Mouse (Mus musculus) intestine, embryonic 15.5 days (tissue): ENCODE measurements at regions not wholly inside any gene's neighbourhood (a gene's known extent, or its start where the extent isn't known, plus 50 kb on each side); places are given as distances from the start of the nearest gene placed in this dataset.
"Not testable (repeated sequence)": the region's sequence is repeated elsewhere in the genome, so short reads cannot be mapped to it uniquely, and the experiment has no call there.

Source experiments
- ATAC-seq: fragments of 200-750 bp; cut with Nextera tagmentation; 2 replicates; pipeline ENCODE4 v1.8.0; 2017; ENCODE audit warnings: moderate TSS enrichment, moderate library complexity
- H3K27ac ChIP-seq: fragments of 300-500 bp; sonication (generic); 2 replicates; pipeline ENCODE4 v1.5.1; 2015; ENCODE audit warnings: mild to moderate bottlenecking, inconsistent platforms
- H3K27me3 ChIP-seq: fragments of 300-500 bp; sonication (generic); replicated peaks from 2 replicates; pipeline ENCODE4 v1.6.1; 2015; ENCODE audit warnings: inconsistent platforms
- H3K36me3 ChIP-seq: fragments of 300-500 bp; sonication (generic); 2 replicates; pipeline ENCODE4 v1.6.1; 2015; ENCODE audit warnings: inconsistent platforms
- H3K4me1 ChIP-seq: fragments of 300-500 bp; sonication (generic); replicated peaks from 2 replicates; pipeline ENCODE4 v1.6.1; 2015; ENCODE audit warnings: inconsistent platforms
- H3K4me2 ChIP-seq: fragments of 300-500 bp; sonication (generic); replicated peaks from 2 replicates; pipeline ENCODE4 v1.6.1; 2015; ENCODE audit warnings: mild to moderate bottlenecking, inconsistent platforms
- H3K4me3 ChIP-seq: fragments of 300-500 bp; sonication (generic); replicated peaks from 2 replicates; pipeline ENCODE4 v1.5.1; 2015; ENCODE audit warnings: inconsistent platforms
- H3K9ac ChIP-seq: fragments of 300-500 bp; sonication (generic); 2 replicates; pipeline ENCODE4 v1.6.1; 2015; ENCODE audit warnings: inconsistent platforms
- H3K9me3 ChIP-seq: fragments of 300-500 bp; sonication (generic); 2 replicates; pipeline ENCODE4 v1.6.1; 2016; ENCODE audit warnings: inconsistent platforms
- WGBS: fragments of 180-500 bp; shearing (Covaris S2); methylation state at CpG from one replicate; pipeline ENCODE4 v1.1.7; 2015; 5-methylcytosine and 5-hydroxymethylcytosine counted together

GRCm38 (mm10) chr6:3137823-3138222 lies 261.5 kb downstream of the Samd9l start:
- WGBS = 84% methylated on average over 3 of the region's 3 CpGs
- not testable (repeated sequence) for H3K9ac ChIP-seq, ATAC-seq

GRCm38 (mm10) chr6:3133763-3134162 lies 265.6 kb downstream of the Samd9l start:
- H3K4me3 ChIP-seq, H3K4me2 ChIP-seq, ATAC-seq, H3K27ac ChIP-seq, H3K9ac ChIP-seq, H3K27me3 ChIP-seq, H3K9me3 ChIP-seq, H3K4me1 ChIP-seq, H3K36me3 ChIP-seq: not testable (repeated sequence)
- 86% methylated on average over 4 of the region's 4 CpGs for WGBS

More at GRCm38 (mm10) chr6:3137823-3138222, 261.5 kb downstream of the Samd9l start:
- H3K4me3 ChIP-seq, H3K36me3 ChIP-seq, H3K27ac ChIP-seq, H3K27me3 ChIP-seq, H3K4me1 ChIP-seq, H3K4me2 ChIP-seq, H3K9me3 ChIP-seq: not testable (repeated sequence)

GRCm38 (mm10) chr6:3116296-3116695 lies 283.1 kb downstream of the Samd9l start:
- WGBS = 8% methylated on average over 2 of the region's 3 CpGs
- H3K4me2 ChIP-seq, H3K27ac ChIP-seq, H3K36me3 ChIP-seq, H3K9ac ChIP-seq, H3K4me1 ChIP-seq, H3K27me3 ChIP-seq, ATAC-seq, H3K4me3 ChIP-seq, H3K9me3 ChIP-seq: not testable (repeated sequence)
